In the genomic region with DNA sequence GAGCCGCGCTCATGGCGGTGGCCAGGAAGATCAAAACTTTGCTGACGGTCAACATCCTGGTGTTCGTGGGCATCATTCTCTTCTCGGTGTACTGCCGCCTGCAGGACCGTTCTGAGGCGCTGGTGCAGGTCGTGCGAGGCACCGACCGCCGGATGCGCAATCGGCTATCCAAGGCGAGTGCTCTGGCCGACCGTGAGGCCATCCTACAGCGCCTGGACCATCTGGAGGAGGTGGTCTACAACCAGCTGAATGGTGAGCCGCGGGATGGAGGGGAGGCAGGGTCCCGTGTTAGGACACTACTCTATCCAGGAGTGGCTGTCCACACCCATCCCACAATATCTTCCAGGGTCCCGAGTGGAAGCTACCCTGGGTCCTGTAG, we compare ENCODE assay signal across 10 mouse cellular contexts. TPM values are rescaled to one million over a fixed set of nuclear protein-coding genes. Genes with fewer than 3 reads are reported as not detected.
DNase-seq lines count a peak whose midpoint lies in the region; ATAC-seq and TF ChIP-seq lines count a peak whose summit lies in the region.
"Had no signal": no experiment of that assay in that cellular context is flagged by ENCODE, and none has a peak within 500 bp of the region (broad histone marks: within the 10 kb centered on the region; RNA-seq: fewer than 3 reads in every experiment).

No protein-coding gene starts in this region.

- H3K4me2 ChIP-seq in heart, embryonic 15.5 days: peak overlapping the region; percentile 64
- peak overlapping the region; percentile 80 for H3K4me2 ChIP-seq in hindbrain, embryonic 12.5 days (replicated peaks)
- H3K4me2 ChIP-seq in midbrain, embryonic 13.5 days (replicated peaks): peak overlapping the region; percentile 65

- H3K27ac ChIP-seq in heart, embryonic 15.5 days: no peak overlapping the region
- 0 out of 2 replicates have a peak overlapping the region, but pooled peaks have one; percentile 55 for H3K27ac ChIP-seq in hindbrain, embryonic 12.5 days
- peak overlapping the region; percentile 61; the same call in 1 of the 2 replicates for H3K27ac ChIP-seq in midbrain, embryonic 13.5 days
- H3K27ac ChIP-seq in thymus, adult 2 months (ENCODE audit: control insufficient read depth, insufficient read depth, low read length): no peak overlapping the region
- H3K27ac ChIP-seq: macrophage had no signal

- no peaks in the 10 kb centered on the region for H3K9me3 ChIP-seq in heart, embryonic 15.5 days (replicated peaks)
- H3K9me3 ChIP-seq in hindbrain, embryonic 12.5 days (replicated peaks): no peaks in the 10 kb centered on the region
- no peaks in the 10 kb centered on the region for H3K9me3 ChIP-seq in midbrain, embryonic 13.5 days

- no peak for DNase-seq in heart, postnatal 36 days
- peak; percentile 58 for DNase-seq in cerebellum, adult 9-11 months
- no peak for DNase-seq in thymus, adult 2 months
- no peak for DNase-seq in MN1 (ENCODE audit: low spot score)
- no peak for DNase-seq in thymus, postnatal 36 days

- peak overlapping the region; percentile 41; the same call in 1 of the 2 replicates for H3K4me3 ChIP-seq in heart, embryonic 15.5 days
- H3K4me3 ChIP-seq in hindbrain, embryonic 12.5 days: peak overlapping the region; percentile 52
- peak overlapping the region; percentile 53 for H3K4me3 ChIP-seq in midbrain, embryonic 13.5 days (replicated peaks)
- no peak overlapping the region for H3K4me3 ChIP-seq in thymus, adult 2 months (ENCODE audit: control insufficient read depth, insufficient read depth, low read length)

- 3% methylated on average over 24 of the region's 24 CpGs for WGBS in heart, embryonic 15.5 days
- 2% methylated on average over 24 of the region's 24 CpGs for WGBS in hindbrain, embryonic 12.5 days
- 2% methylated on average over 24 of the region's 24 CpGs for WGBS in midbrain, embryonic 13.5 days
- 10% methylated on average over 24 of the region's 24 CpGs for WGBS in thymus, adult 2 months

- H3K9ac ChIP-seq in heart, embryonic 15.5 days: no peak overlapping the region
- H3K9ac ChIP-seq in hindbrain, embryonic 12.5 days: peak overlapping the region; percentile 69
- H3K9ac ChIP-seq in midbrain, embryonic 13.5 days (replicated peaks): peak overlapping the region; percentile 73

- no peak for TF ChIP-seq POLR2A in thymus, adult 2 months (IDR thresholded peaks at IDR 0.05; ENCODE audit: control insufficient read depth, extremely low read depth, insufficient read depth, low read length, poor library complexity)

- no peak for ATAC-seq in heart, embryonic 15.5 days (replicated peaks; ENCODE audit: insufficient number of reproducible peaks, insufficient read depth, low FRiP score, low read depth)
- ATAC-seq in hindbrain, embryonic 12.5 days (ENCODE audit: low FRiP score): peak; percentile 44; the same call in 1 of the 2 replicates
- ATAC-seq in midbrain, embryonic 13.5 days: peak; percentile 48

- no peak for TF ChIP-seq CTCF in thymus, adult 2 months (IDR thresholded peaks at IDR 0.05; ENCODE audit: borderline replicate concordance, control insufficient read depth, extremely low read depth, insufficient read depth, low read length, poor library complexity)

- no peaks in the 10 kb centered on the region for H3K36me3 ChIP-seq in heart, embryonic 15.5 days
- H3K36me3 ChIP-seq in hindbrain, embryonic 12.5 days: no peaks in the 10 kb centered on the region
- H3K36me3 ChIP-seq in midbrain, embryonic 13.5 days: no peaks in the 10 kb centered on the region
- no peaks in the 10 kb centered on the region for H3K36me3 ChIP-seq in thymus, adult 2 months (ENCODE audit: control insufficient read depth, insufficient read depth, low read length)

- intact Hi-C loops in heart, postnatal 36 days (cut with DNase I): no loop called here

- H3K27me3 ChIP-seq in heart, embryonic 15.5 days: peaks cover 97% of the 10 kb centered on the region
- H3K27me3 ChIP-seq in hindbrain, embryonic 12.5 days: peaks cover 55% of the 10 kb centered on the region
- H3K27me3 ChIP-seq in midbrain, embryonic 13.5 days: peaks cover 59% of the 10 kb centered on the region
- H3K27me3 ChIP-seq in thymus, adult 2 months (ENCODE audit: control insufficient read depth, insufficient read depth, low read length): no peaks in the 10 kb centered on the region

- H3K4me1 ChIP-seq in heart, embryonic 15.5 days (replicated peaks): peaks cover 5% of the 10 kb centered on the region
- H3K4me1 ChIP-seq in hindbrain, embryonic 12.5 days: peaks cover 21% of the 10 kb centered on the region
- peaks cover 30% of the 10 kb centered on the region for H3K4me1 ChIP-seq in midbrain, embryonic 13.5 days (replicated peaks)
- H3K4me1 ChIP-seq in thymus, adult 2 months (replicated peaks; ENCODE audit: control insufficient read depth, insufficient read depth, low read length): 0 out of 2 replicates have a peak, but pooled peaks cover 4% of the 10 kb centered on the region

RNA-seq across cellular contexts. Expression of gene Galnt9, which starts 0.5 kb away (rescaled TPM):
- 0.05 and 0.33 TPM in 2 replicates for polyA plus RNA-seq in heart, embryonic 15.5 days (2015; fragmentation: Nextera tagmentation; extraction: Ambion mirVana)
- not detected for total RNA-seq in heart, postnatal 36 days (2021)
- 8.2 and 8.8 TPM in 2 replicates for polyA plus RNA-seq in hindbrain, embryonic 12.5 days (2016; fragmentation: Nextera tagmentation; extraction: Ambion mirVana)
- polyA plus RNA-seq in midbrain, embryonic 13.5 days (2015; fragmentation: Nextera tagmentation; extraction: Ambion mirVana): 13.7 and 14.1 TPM in 2 replicates
- 0.87 and 1.3 TPM in 2 replicates for polyA plus RNA-seq in thymus, adult 2 months (2012; rRNA removed)
- total RNA-seq: CH12.LX had no signal

Comparison
In these comparisons a context has a peak if more than half of its experiments do, and no peak if none do; other contexts are left out.
1. H3K27ac ChIP-seq: peak in hindbrain, embryonic 12.5 days (single experiment) and midbrain, embryonic 13.5 days (single experiment); none in heart, embryonic 15.5 days (single experiment) and thymus, adult 2 months (single experiment).
2. Peak in every context shown above with its lines, with median percentiles within 50 percentile points of each other: H3K4me2 ChIP-seq.